Mouse (Mus musculus): ENCODE measurements around the gene Ddx59.

Ddx59 gene

GRCm38 (mm10) chr1:136414798-136415755 is at the start of gene Ddx59:
Gene Ddx59 (plus strand): TSS chr1:136415271.
- DNase-seq (ENCODE audit: low spot score in 2 of 2), result peak; percentile 91 to 93

- DNase-seq (ENCODE audit: low spot score in 2 of 2), result no peak
Measured at GRCm38 (mm10) chr1:136365986-136366385, 49.1 kb upstream of the Ddx59 start.

- DNase-seq (ENCODE audit: low spot score in 2 of 2), result no peak
Measured at GRCm38 (mm10) chr1:136379261-136379660, 35.8 kb upstream of the Ddx59 start.

- DNase-seq (ENCODE audit: low spot score in 2 of 2), result no peak
Measured at GRCm38 (mm10) chr1:136380161-136380560, 34.9 kb upstream of the Ddx59 start.

- no peak for DNase-seq (ENCODE audit: low spot score in 2 of 2)
Measured at GRCm38 (mm10) chr1:136380606-136381005, 34.5 kb upstream of the Ddx59 start.

- no peak for DNase-seq (ENCODE audit: low spot score in 2 of 2)
Measured at GRCm38 (mm10) chr1:136381169-136381568, 33.9 kb upstream of the Ddx59 start.

GRCm38 (mm10) chr1:136381583-136381982 is 33.5 kb upstream of the Ddx59 start:
- DNase-seq (ENCODE audit: low spot score in 2 of 2), result no peak

- DNase-seq (ENCODE audit: low spot score in 2 of 2), result no peak
Measured at GRCm38 (mm10) chr1:136386914-136387313, 28.2 kb upstream of the Ddx59 start.

GRCm38 (mm10) chr1:136394506-136394905 is 20.6 kb upstream of the Ddx59 start:
- DNase-seq (ENCODE audit: low spot score in 2 of 2), result no peak

GRCm38 (mm10) chr1:136395073-136395472 is 20.0 kb upstream of the Ddx59 start:
- no peak for DNase-seq (ENCODE audit: low spot score in 2 of 2)

- peak; percentile 48 to 76 for DNase-seq (ENCODE audit: low spot score in 2 of 2)
Measured at GRCm38 (mm10) chr1:136401281-136401680, 13.8 kb upstream of the Ddx59 start.

GRCm38 (mm10) chr1:136409631-136410030 is 5.4 kb upstream of the Ddx59 start:
- no peak for DNase-seq (ENCODE audit: low spot score in 2 of 2)

GRCm38 (mm10) chr1:136415756-136416126 is 670 bp downstream of the Ddx59 start:
- DNase-seq (ENCODE audit: low spot score in 2 of 2), result no peak

- peak; percentile 19 to 71 for DNase-seq (ENCODE audit: low spot score in 2 of 2)
Measured at GRCm38 (mm10) chr1:136418393-136418792, 3.3 kb downstream of the Ddx59 start.

- no peak for DNase-seq (ENCODE audit: low spot score in 2 of 2)
Measured at GRCm38 (mm10) chr1:136427166-136427969, 12.3 kb downstream of the Ddx59 start.

- DNase-seq (ENCODE audit: low spot score in 2 of 2), result no peak
Measured at GRCm38 (mm10) chr1:136428981-136429380, 13.9 kb downstream of the Ddx59 start.

GRCm38 (mm10) chr1:136430126-136430818 is 15.2 kb downstream of the Ddx59 start:
- no peak for DNase-seq (ENCODE audit: low spot score in 2 of 2)

GRCm38 (mm10) chr1:136440741-136441140 is 25.7 kb downstream of the Ddx59 start:
- no peak for DNase-seq (ENCODE audit: low spot score in 2 of 2)

GRCm38 (mm10) chr1:136442809-136443208 is 27.7 kb downstream of the Ddx59 start:
- DNase-seq (ENCODE audit: low spot score in 2 of 2), result no peak

GRCm38 (mm10) chr1:136444555-136445255 is 29.6 kb downstream of the Ddx59 start:
- DNase-seq (ENCODE audit: low spot score in 2 of 2), result no peak

- DNase-seq (ENCODE audit: low spot score in 2 of 2), result no peak
Measured at GRCm38 (mm10) chr1:136446933-136447332, 31.9 kb downstream of the Ddx59 start.

Data from right cerebral cortex, postnatal 36 days (tissue).